Mouse (Mus musculus) lung, embryonic 15.5 days (tissue): ENCODE results near the gene Iffo1. TPM values are rescaled to one million over a fixed set of nuclear protein-coding genes. Genes with fewer than 3 reads are reported as not detected.

Experiments used
- ATAC-seq: fragments of 200-750 bp; cut with Nextera tagmentation; 2 replicates; pipeline ENCODE4 v1.8.0; 2017; ENCODE audit warnings: moderate number of reproducible peaks, borderline replicate concordance; ENCODE audit not compliant: low FRiP score, low TSS enrichment; ENCODE audit errors: extremely low read depth
- H3K27ac ChIP-seq: fragments of 300-500 bp; sonication (generic); 2 replicates; pipeline ENCODE4 v1.5.1; 2015; ENCODE audit warnings: moderate library complexity, mild to moderate bottlenecking, inconsistent platforms
- H3K27me3 ChIP-seq: fragments of 300-500 bp; sonication (generic); 2 replicates; pipeline ENCODE4 v1.6.1; 2015; ENCODE audit warnings: inconsistent platforms
- H3K36me3 ChIP-seq: fragments of 300-500 bp; sonication (generic); 2 replicates; pipeline ENCODE4 v1.6.1; 2015; ENCODE audit warnings: inconsistent platforms
- H3K4me1 ChIP-seq: fragments of 300-500 bp; sonication (generic); 2 replicates; pipeline ENCODE4 v1.6.1; 2015; ENCODE audit warnings: inconsistent platforms
- H3K4me2 ChIP-seq: fragments of 300-500 bp; sonication (generic); 2 replicates; pipeline ENCODE4 v1.6.1; 2015; ENCODE audit warnings: inconsistent platforms, mild to moderate bottlenecking, moderate library complexity
- H3K4me3 ChIP-seq: fragments of 300-500 bp; sonication (generic); 2 replicates; pipeline ENCODE4 v1.5.1; 2015; ENCODE audit warnings: mild to moderate bottlenecking, inconsistent platforms
- H3K9ac ChIP-seq: fragments of 300-500 bp; sonication (generic); 2 replicates; pipeline ENCODE4 v1.6.1; 2015; ENCODE audit warnings: inconsistent platforms
- H3K9me3 ChIP-seq: fragments of 300-500 bp; sonication (generic); 2 replicates; pipeline ENCODE4 v1.6.1; 2016; ENCODE audit warnings: inconsistent platforms
- WGBS: fragments of 180-500 bp; shearing (Covaris S2); methylation state at CpG from one replicate; pipeline ENCODE4 v1.1.7; 2015; 5-methylcytosine and 5-hydroxymethylcytosine counted together
- polyA plus RNA-seq: library from polyadenylated mRNA; unstranded; fragments of >200 nt; fragmentation: Nextera tagmentation; extraction: Ambion mirVana; gene quantifications from 2 replicates; pipeline ENCODE4 v1.2.1, GENCODE M21; 2015

Gene Iffo1
- polyA plus RNA-seq, 1 experiment from 2014 or later, result 6.8 TPM

DNA sequence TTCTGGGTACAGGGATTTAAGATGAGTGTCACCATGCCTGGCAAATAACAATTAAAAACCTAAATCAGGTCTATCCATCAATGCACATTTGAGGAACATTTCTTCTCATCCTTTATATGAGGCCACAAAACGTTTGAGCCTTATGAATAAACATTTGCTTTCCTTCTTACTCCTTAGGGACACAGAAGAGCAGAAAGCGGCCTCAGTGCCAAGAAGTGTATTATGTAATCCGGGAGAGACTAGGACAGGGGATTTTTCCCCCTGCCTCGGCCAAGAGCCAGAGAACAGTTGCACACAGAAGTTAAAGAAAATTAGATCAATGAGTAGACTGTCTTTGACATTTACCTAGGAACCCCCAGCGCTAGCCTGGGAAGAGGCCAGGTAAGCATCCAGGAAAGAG lies 37.1 kb downstream of the Iffo1 start:
- Histone ChIP-seq H3K27ac (no peak overlapping the region), H3K9ac (no peak overlapping the region), H3K36me3 (peaks cover 97% of the 10 kb centered on the region), H3K4me2 (no peak overlapping the region), H3K4me1 (no peaks in the 10 kb centered on the region), H3K4me3 (no peak overlapping the region), H3K9me3 (no peaks in the 10 kb centered on the region), H3K27me3 (no peaks in the 10 kb centered on the region)
- 78% methylated on average over 5 of the region's 5 CpGs for WGBS
- ATAC-seq, result no peak

DNA sequence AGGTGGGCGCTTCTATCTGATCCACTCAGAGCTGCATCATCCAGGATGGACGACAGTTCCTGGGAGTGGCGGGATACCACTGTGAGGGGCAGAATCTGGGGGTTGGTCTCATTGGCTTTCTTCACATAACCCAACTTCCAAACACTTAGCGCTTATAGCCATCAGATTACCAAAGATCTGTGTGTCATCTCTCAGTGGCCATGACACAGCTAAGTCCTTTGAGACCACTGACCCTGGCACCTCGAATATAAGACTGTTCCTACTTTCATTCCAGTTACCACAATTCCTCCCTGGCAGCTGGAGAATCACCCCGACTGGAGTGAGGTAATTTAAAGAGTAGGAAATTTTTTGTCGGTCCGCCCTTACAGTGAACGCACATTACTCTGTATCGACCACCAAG lies 41.2 kb downstream of the Iffo1 start:
- Histone ChIP-seq H3K9ac (no peak overlapping the region), H3K4me3 (no peak overlapping the region), H3K36me3 (peaks cover 84% of the 10 kb centered on the region), H3K4me1 (peaks cover 10% of the 10 kb centered on the region), H3K9me3 (no peaks in the 10 kb centered on the region), H3K4me2 (no peak overlapping the region), H3K27ac (no peak overlapping the region), H3K27me3 (no peaks in the 10 kb centered on the region)
- 96% methylated on average over 10 of the region's 10 CpGs for WGBS
- ATAC-seq, result no peak

GRCm38 (mm10) chr6:125190816-125191215 lies 45.8 kb downstream of the Iffo1 start:
- Histone ChIP-seq H3K36me3 (peaks cover 61% of the 10 kb centered on the region), H3K9me3 (no peaks in the 10 kb centered on the region), H3K9ac (peak overlapping the region; percentile 67), H3K27me3 (no peaks in the 10 kb centered on the region), H3K27ac (peak overlapping the region; percentile 99), H3K4me1 (peaks cover 22% of the 10 kb centered on the region), H3K4me2 (peak overlapping the region; percentile 58), H3K4me3 (peak overlapping the region; percentile 64)
- ATAC-seq, result no peak

GRCm38 (mm10) chr6:125191332-125192015 lies 46.4 kb downstream of the Iffo1 start, which contains the start of the genes Ncapd2 and Mrpl51:
Gene Ncapd2, minus strand, starts transcription at chr6:125191701.
Gene Mrpl51, plus strand, starts transcription at chr6:125191801.
- H3K9me3 ChIP-seq, result no peaks in the 10 kb centered on the region
- H3K4me1 ChIP-seq, result peaks cover 22% of the 10 kb centered on the region
- peaks cover 55% of the 10 kb centered on the region for H3K36me3 ChIP-seq
- peak within 1 kb of the TSS; percentile 80 for H3K9ac ChIP-seq
- WGBS, result under 1% methylated on average over 54 of the region's 54 CpGs
- peak; percentile 97 for ATAC-seq
- peak within 1 kb of the TSS; percentile 64 for H3K4me3 ChIP-seq
- peak within 1 kb of the TSS; percentile 66 for H3K4me2 ChIP-seq
- H3K27ac ChIP-seq, result peak within 1 kb of the TSS; percentile 99
- no peaks in the 10 kb centered on the region for H3K27me3 ChIP-seq

- peaks cover 48% of the 10 kb centered on the region for H3K36me3 ChIP-seq
- WGBS, result under 1% methylated on average over 34 of the region's 34 CpGs
- H3K27me3 ChIP-seq, result no peaks in the 10 kb centered on the region
- H3K27ac ChIP-seq, result peak overlapping the region; percentile 99
- no peaks in the 10 kb centered on the region for H3K9me3 ChIP-seq
- H3K4me3 ChIP-seq, result peak overlapping the region; percentile 64
- H3K4me1 ChIP-seq, result peaks cover 22% of the 10 kb centered on the region
- H3K9ac ChIP-seq, result peak overlapping the region; percentile 80
- ATAC-seq, result peak; percentile 93
- peak overlapping the region; percentile 66 for H3K4me2 ChIP-seq
Observed at GRCm38 (mm10) chr6:125192016-125192714, 47.1 kb downstream of the Iffo1 start.

DNA sequence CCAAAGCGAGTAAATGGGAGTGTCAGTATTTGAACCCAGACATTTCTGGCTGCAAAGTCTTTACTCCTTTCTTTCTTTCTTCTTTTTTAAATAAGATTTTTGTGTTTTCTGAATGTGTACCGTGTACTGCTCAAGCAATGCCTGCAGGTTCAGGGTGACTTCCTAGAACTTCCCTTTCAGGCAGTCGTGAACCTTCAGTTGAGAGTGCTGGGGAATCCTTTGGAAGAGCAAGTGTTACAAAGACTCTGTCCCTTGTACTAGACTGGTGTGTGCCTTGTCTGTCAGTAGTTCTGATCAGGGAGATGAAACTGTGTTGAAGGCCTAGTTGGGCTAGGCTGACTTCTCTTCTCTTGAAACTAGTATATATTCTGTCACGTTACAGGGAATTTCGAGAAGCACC lies 47.8 kb downstream of the Iffo1 start:
- peak overlapping the region; percentile 64 for H3K4me3 ChIP-seq
- H3K27ac ChIP-seq, result peak overlapping the region; percentile 99
- H3K27me3 ChIP-seq, result no peaks in the 10 kb centered on the region
- H3K9me3 ChIP-seq, result no peaks in the 10 kb centered on the region
- peaks cover 22% of the 10 kb centered on the region for H3K4me1 ChIP-seq
- H3K4me2 ChIP-seq, result peak overlapping the region; percentile 66
- WGBS, result 25% methylated on average over 5 of the region's 5 CpGs
- no peak for ATAC-seq
- peaks cover 42% of the 10 kb centered on the region for H3K36me3 ChIP-seq
- peak overlapping the region; percentile 80 for H3K9ac ChIP-seq

DNA sequence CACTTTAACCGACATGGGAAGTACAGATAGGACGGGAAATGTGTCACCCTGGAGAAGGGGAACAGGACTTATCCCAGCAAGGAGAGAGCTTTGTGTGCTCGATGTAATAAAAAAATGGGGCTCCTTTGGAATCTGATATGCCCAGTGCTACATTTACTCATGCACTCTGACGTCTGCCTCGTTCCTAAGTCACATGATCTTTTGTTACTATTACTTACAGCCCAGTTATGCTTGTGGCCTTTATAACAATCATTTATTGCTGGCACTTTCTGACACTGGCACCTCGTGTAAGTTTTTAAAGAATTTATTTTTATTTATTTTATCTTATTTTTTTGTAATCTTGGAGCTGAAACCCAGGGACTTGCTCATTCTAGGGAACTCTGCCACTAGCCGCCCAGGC lies 48.3 kb downstream of the Iffo1 start:
- no peak overlapping the region for H3K9ac ChIP-seq
- 54% methylated on average over 7 of the region's 7 CpGs for WGBS
- 0 out of 2 replicates have a peak overlapping the region, but pooled peaks have one; percentile 64 for H3K4me3 ChIP-seq
- H3K4me1 ChIP-seq, result peaks cover 22% of the 10 kb centered on the region
- peak overlapping the region; percentile 66 for H3K4me2 ChIP-seq
- H3K27ac ChIP-seq, result no peak overlapping the region
- H3K9me3 ChIP-seq, result no peaks in the 10 kb centered on the region
- H3K36me3 ChIP-seq, result peaks cover 36% of the 10 kb centered on the region
- no peak for ATAC-seq
- no peaks in the 10 kb centered on the region for H3K27me3 ChIP-seq

DNA sequence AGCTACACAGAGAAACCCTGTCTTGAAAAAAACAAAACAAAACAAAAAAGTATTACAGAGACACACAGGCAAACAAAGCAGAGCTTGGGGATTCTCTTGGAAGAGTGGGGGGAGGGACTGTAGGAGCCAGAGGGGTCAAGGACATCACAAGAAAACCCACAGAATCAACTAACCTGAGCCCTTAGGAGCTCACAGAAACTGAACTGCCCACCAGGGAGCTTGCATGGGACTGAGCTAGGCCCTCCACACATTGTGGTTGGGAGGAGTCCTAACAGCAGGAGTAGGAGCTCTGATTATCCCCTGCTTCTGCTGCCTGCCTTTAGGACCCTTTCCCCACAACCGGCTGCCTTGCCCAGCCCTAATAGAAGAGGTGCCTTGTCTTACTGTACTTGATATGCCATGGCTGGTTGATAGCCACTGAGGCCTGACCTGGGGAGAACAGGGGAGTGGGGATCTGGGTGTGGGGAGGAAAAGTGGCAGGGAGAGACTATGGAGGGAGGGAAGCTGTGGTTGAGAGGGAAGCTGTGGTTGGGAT lies 50.6 kb downstream of the Iffo1 start:
- H3K27ac ChIP-seq, result no peak overlapping the region
- 36% methylated on average over 1 of the region's 1 CpGs for WGBS
- H3K27me3 ChIP-seq, result no peaks in the 10 kb centered on the region
- H3K4me2 ChIP-seq, result no peak overlapping the region
- H3K4me3 ChIP-seq, result no peak overlapping the region
- H3K36me3 ChIP-seq, result peaks cover 23% of the 10 kb centered on the region
- H3K4me1 ChIP-seq, result peaks cover 12% of the 10 kb centered on the region
- H3K9ac ChIP-seq, result no peak overlapping the region
- no peaks in the 10 kb centered on the region for H3K9me3 ChIP-seq
- ATAC-seq, result no peak

DNA sequence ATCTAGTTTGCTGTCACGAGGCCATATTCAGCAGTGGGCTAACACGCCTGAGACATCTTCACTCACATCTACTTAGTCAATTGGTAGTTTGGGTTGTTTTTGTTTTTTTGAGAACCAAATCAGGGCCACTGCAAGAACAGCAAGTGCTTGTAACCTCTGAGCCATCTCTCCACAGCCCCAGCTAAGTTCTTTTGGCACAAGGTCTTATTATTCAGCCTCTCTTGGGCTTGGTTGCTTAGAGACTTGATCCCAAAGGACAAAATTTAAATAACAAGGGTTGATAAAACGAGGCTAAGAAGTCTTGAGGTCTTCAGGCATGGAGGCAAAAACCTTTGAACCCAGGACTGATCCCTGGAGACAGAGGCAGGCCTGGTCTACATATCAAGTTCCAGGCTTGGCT lies 51.3 kb downstream of the Iffo1 start:
- Histone ChIP-seq H3K9ac (no peak overlapping the region), H3K27me3 (no peaks in the 10 kb centered on the region), H3K4me3 (no peak overlapping the region), H3K36me3 (peaks cover 23% of the 10 kb centered on the region), H3K27ac (no peak overlapping the region), H3K4me1 (peaks cover 12% of the 10 kb centered on the region), H3K4me2 (no peak overlapping the region), H3K9me3 (no peaks in the 10 kb centered on the region)
- 71% methylated on average over 3 of the region's 3 CpGs for WGBS
- no peak for ATAC-seq

DNA sequence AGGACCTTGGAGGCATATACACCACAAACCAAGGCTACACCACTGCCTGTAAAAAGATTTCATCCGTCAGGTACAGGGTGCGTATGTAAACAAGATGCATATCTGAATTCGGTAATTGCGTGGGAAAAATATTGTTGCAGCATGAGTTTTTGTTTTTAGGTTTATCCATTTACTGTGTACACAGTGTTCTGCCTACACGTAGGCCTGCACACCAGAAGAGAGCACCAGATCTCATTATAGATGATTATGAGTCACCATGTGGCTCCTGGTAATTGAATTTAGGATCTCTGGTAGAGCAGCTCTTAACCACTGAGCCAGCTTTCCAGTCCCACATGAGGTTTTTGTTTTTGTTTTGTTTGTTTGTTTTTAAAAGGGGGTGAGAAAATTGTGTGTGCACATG lies 52.1 kb downstream of the Iffo1 start:
- 84% methylated on average over 5 of the region's 5 CpGs for WGBS
- H3K4me1 ChIP-seq, result peaks cover 12% of the 10 kb centered on the region
- no peak overlapping the region for H3K9ac ChIP-seq
- H3K36me3 ChIP-seq, result peaks cover 23% of the 10 kb centered on the region
- H3K9me3 ChIP-seq, result no peaks in the 10 kb centered on the region
- H3K27me3 ChIP-seq, result no peaks in the 10 kb centered on the region
- H3K4me3 ChIP-seq, result no peak overlapping the region
- H3K27ac ChIP-seq, result no peak overlapping the region
- ATAC-seq, result no peak
- H3K4me2 ChIP-seq, result no peak overlapping the region

DNA sequence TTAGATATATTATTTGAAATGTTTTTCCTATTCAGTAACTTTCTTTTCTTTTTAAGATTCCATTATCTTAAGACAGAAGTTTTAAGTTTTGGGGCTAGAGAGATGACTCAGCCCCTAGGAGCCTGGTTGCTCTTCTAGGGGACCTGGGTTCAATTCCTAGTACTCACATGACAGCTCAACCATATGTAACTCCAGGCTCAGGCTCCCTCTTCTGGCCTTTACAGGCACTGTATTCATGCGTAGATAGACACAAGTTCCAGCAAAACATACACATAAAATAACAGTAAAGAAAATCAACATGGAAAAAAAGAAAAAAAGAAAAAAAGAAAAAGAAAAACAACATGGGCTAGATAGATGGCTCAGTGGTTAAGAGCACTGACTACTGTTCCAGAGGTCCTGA lies 65.4 kb downstream of the Iffo1 start:
- 0 out of 2 replicates have a peak, but pooled peaks cover 12% of the 10 kb centered on the region for H3K27me3 ChIP-seq
- 89% methylated on average over 1 of the region's 1 CpGs for WGBS
- H3K4me2 ChIP-seq, result no peak overlapping the region
- H3K4me1 ChIP-seq, result no peaks in the 10 kb centered on the region
- no peak overlapping the region for H3K27ac ChIP-seq
- H3K36me3 ChIP-seq, result no peaks in the 10 kb centered on the region
- no peak overlapping the region for H3K9ac ChIP-seq
- H3K4me3 ChIP-seq, result no peak overlapping the region
- no peak for ATAC-seq
- no peaks in the 10 kb centered on the region for H3K9me3 ChIP-seq
